Mouse (Mus musculus) neural tube, embryonic 13.5 days (tissue): ENCODE results near the gene Mgl2. TPM values are rescaled to one million over a fixed set of nuclear protein-coding genes. Genes with fewer than 3 reads are reported as not detected.
"Not testable (repeated sequence)": the region's sequence is repeated elsewhere in the genome, so short reads cannot be mapped to it uniquely, and the experiment has no call there.

Experiments used
- ATAC-seq: fragments of 200-750 bp; cut with Nextera tagmentation; 2 replicates; pipeline ENCODE4 v1.8.0; 2017; ENCODE audit warnings: low read depth, mild to moderate bottlenecking, moderate TSS enrichment, moderate library complexity
- H3K27ac ChIP-seq: fragments of 300-500 bp; sonication (generic); replicated peaks from 2 replicates; pipeline ENCODE4 v1.5.1; 2015; ENCODE audit warnings: moderate library complexity, mild to moderate bottlenecking, inconsistent platforms
- H3K27me3 ChIP-seq: fragments of 300-500 bp; sonication (generic); 2 replicates; pipeline ENCODE4 v1.6.1; 2015; ENCODE audit warnings: mild to moderate bottlenecking, inconsistent platforms
- H3K36me3 ChIP-seq: fragments of 300-500 bp; sonication (generic); 2 replicates; pipeline ENCODE4 v1.6.1; 2015; ENCODE audit warnings: mild to moderate bottlenecking, inconsistent platforms
- H3K4me1 ChIP-seq: fragments of 300-500 bp; sonication (generic); replicated peaks from 2 replicates; pipeline ENCODE4 v1.6.1; 2015; ENCODE audit warnings: inconsistent platforms
- H3K4me2 ChIP-seq: fragments of 300-500 bp; sonication (generic); 2 replicates; pipeline ENCODE4 v1.6.1; 2015; ENCODE audit warnings: inconsistent platforms, mild to moderate bottlenecking, moderate library complexity
- H3K4me3 ChIP-seq: fragments of 300-500 bp; sonication (generic); 2 replicates; pipeline ENCODE4 v1.5.1; 2015; ENCODE audit warnings: mild to moderate bottlenecking, inconsistent platforms
- H3K9ac ChIP-seq: fragments of 300-500 bp; sonication (generic); 2 replicates; pipeline ENCODE4 v1.6.1; 2015; ENCODE audit warnings: moderate library complexity, mild to moderate bottlenecking, inconsistent platforms
- H3K9me3 ChIP-seq: fragments of 300-500 bp; sonication (generic); 2 replicates; pipeline ENCODE4 v1.6.1; 2016; ENCODE audit warnings: inconsistent platforms
- WGBS: fragments of 180-500 bp; shearing (Covaris S2); methylation state at CpG from one replicate; pipeline ENCODE4 v1.1.7; 2015; 5-methylcytosine and 5-hydroxymethylcytosine counted together
- polyA plus RNA-seq: library from polyadenylated mRNA; unstranded; fragments of >200 nt; fragmentation: Nextera tagmentation; extraction: Ambion mirVana; gene quantifications from 2 replicates; pipeline ENCODE4 v1.2.1, GENCODE M21; 2015

Gene Mgl2
- polyA plus RNA-seq, 1 experiment from 2014 or later: 0.21 TPM

- 73% methylated on average over 3 of the region's 3 CpGs for WGBS
- not testable (repeated sequence) for H3K27me3 ChIP-seq, H3K27ac ChIP-seq, H3K4me1 ChIP-seq, H3K4me3 ChIP-seq, H3K36me3 ChIP-seq, H3K9ac ChIP-seq, H3K9me3 ChIP-seq, H3K4me2 ChIP-seq, ATAC-seq
Observed at GRCm38 (mm10) chr11:70135001-70135400, 4.9 kb downstream of the Mgl2 start.

GRCm38 (mm10) chr11:70135925-70136324 is 5.8 kb downstream of the Mgl2 start:
- WGBS: 89% methylated on average over 8 of the region's 8 CpGs
- not testable (repeated sequence) for H3K27ac ChIP-seq, H3K9ac ChIP-seq, H3K4me1 ChIP-seq, H3K4me3 ChIP-seq, ATAC-seq, H3K27me3 ChIP-seq, H3K4me2 ChIP-seq, H3K36me3 ChIP-seq, H3K9me3 ChIP-seq

DNA sequence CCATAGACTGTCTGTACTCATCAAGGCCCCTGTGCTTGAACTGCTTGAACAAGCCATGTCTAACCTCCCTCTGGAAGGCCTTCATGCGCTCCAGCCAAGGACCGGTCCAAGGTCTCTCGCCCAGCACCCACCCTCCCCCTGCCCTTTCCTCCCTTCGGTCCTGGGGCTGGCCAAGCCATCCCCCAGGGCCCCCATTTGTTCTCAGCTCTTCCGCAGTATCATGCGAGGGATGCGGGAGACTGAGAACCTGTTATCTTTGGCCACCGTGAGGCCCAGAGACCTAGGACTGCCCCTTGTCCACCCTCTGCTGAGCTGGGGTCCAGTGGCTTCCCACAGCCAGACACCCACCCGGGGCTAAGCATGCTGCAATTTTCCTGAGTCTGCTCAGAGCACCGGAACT is 9.0 kb downstream of the Mgl2 start:
- no peak for ATAC-seq
- H3K36me3 ChIP-seq: no peaks in the 10 kb centered on the region
- no peaks in the 10 kb centered on the region for H3K9me3 ChIP-seq
- WGBS: 88% methylated on average over 10 of the region's 10 CpGs
- no peak overlapping the region for H3K27ac ChIP-seq
- H3K9ac ChIP-seq: no peak overlapping the region
- no peak overlapping the region for H3K4me3 ChIP-seq
- no peaks in the 10 kb centered on the region for H3K4me1 ChIP-seq
- H3K4me2 ChIP-seq: no peak overlapping the region
- no peaks in the 10 kb centered on the region for H3K27me3 ChIP-seq

DNA sequence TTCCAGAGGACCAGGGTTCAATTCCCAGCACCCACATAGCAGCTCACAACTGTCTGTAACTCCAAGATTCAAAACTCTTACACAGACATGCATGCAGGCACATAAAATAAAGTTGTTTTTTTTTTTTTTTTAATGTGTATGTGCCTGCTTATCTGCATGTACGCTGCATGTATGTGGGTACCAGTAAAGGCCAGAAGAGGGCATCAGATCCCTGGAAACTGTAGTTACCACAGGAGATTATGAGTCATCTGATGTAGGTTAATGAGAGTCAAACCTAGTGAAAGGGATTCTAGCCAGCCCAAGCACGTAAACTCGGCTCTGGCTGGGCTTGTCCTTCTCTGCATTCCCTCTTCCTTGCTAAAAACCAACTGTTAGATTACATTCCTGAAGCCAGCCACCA is 20.9 kb downstream of the Mgl2 start:
- Histone ChIP-seq H3K4me2 (no peak overlapping the region), H3K27ac (no peak overlapping the region), H3K27me3 (no peaks in the 10 kb centered on the region), H3K9me3 (no peaks in the 10 kb centered on the region), H3K4me3 (no peak overlapping the region), H3K4me1 (no peaks in the 10 kb centered on the region), H3K9ac (no peak overlapping the region), H3K36me3 (no peaks in the 10 kb centered on the region)
- no peak for ATAC-seq
- 70% methylated on average over 3 of the region's 3 CpGs for WGBS

- no CpG with 5 or more reads among the region's 5 CpGs for WGBS
- H3K4me1 ChIP-seq, H3K27ac ChIP-seq, H3K9me3 ChIP-seq, H3K4me3 ChIP-seq, ATAC-seq, H3K27me3 ChIP-seq, H3K4me2 ChIP-seq, H3K36me3 ChIP-seq, H3K9ac ChIP-seq: not testable (repeated sequence)
Observed at GRCm38 (mm10) chr11:70155897-70156296, 25.8 kb downstream of the Mgl2 start, which contains the start of gene Clec10a. Gene Clec10a, plus strand, starts transcription at chr11:70156197.

GRCm38 (mm10) chr11:70162336-70162735 is 32.2 kb downstream of the Mgl2 start:
- 82% methylated on average over 3 of the region's 3 CpGs for WGBS
- ATAC-seq: no peak
- Histone ChIP-seq H3K4me1 (no peaks in the 10 kb centered on the region), H3K27me3 (no peaks in the 10 kb centered on the region), H3K4me2 (no peak overlapping the region), H3K9me3 (no peaks in the 10 kb centered on the region), H3K9ac (no peak overlapping the region), H3K27ac (no peak overlapping the region), H3K4me3 (no peak overlapping the region), H3K36me3 (no peaks in the 10 kb centered on the region)

- no peaks in the 10 kb centered on the region for H3K27me3 ChIP-seq
- no peaks in the 10 kb centered on the region for H3K9me3 ChIP-seq
- H3K9ac ChIP-seq: no peak overlapping the region
- no peaks in the 10 kb centered on the region for H3K36me3 ChIP-seq
- no peak for ATAC-seq
- H3K4me2 ChIP-seq: no peak overlapping the region
- H3K4me1 ChIP-seq: no peaks in the 10 kb centered on the region
- no peak overlapping the region for H3K27ac ChIP-seq
- 70% methylated on average over 16 of the region's 16 CpGs for WGBS
- H3K4me3 ChIP-seq: no peak overlapping the region
Observed at GRCm38 (mm10) chr11:70165972-70166921, 36.1 kb downstream of the Mgl2 start.

GRCm38 (mm10) chr11:70168136-70168535 is 38.0 kb downstream of the Mgl2 start:
- Histone ChIP-seq H3K9me3 (no peaks in the 10 kb centered on the region), H3K9ac (no peak overlapping the region), H3K4me1 (no peaks in the 10 kb centered on the region), H3K4me2 (no peak overlapping the region), H3K27ac (no peak overlapping the region), H3K4me3 (no peak overlapping the region), H3K27me3 (no peaks in the 10 kb centered on the region), H3K36me3 (no peaks in the 10 kb centered on the region)
- no peak for ATAC-seq
- WGBS: 65% methylated on average over 7 of the region's 7 CpGs

DNA sequence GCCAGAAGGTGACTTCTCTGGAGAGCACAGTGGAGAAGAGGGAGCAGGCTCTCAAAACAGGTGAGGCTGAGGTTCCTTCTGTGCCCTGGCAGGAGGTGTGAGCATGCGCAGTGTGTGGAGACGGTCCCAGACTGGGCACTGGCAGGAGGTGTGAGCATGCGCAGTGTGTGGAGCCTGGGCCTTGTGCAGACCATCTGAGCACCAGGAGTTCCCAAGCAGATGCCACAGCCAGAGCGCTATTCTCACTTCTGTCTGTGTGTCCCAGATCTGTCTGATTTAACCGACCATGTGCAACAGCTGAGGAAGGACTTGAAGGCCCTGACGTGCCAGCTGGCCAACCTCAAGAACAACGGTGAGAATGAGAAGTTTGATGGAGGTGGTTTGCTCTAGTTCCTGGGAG is 39.3 kb downstream of the Mgl2 start:
- H3K27ac ChIP-seq, H3K4me1 ChIP-seq, H3K9ac ChIP-seq, H3K4me3 ChIP-seq, H3K27me3 ChIP-seq, H3K36me3 ChIP-seq, H3K9me3 ChIP-seq, H3K4me2 ChIP-seq, ATAC-seq: not testable (repeated sequence)
- 93% methylated on average over 7 of the region's 7 CpGs for WGBS

DNA sequence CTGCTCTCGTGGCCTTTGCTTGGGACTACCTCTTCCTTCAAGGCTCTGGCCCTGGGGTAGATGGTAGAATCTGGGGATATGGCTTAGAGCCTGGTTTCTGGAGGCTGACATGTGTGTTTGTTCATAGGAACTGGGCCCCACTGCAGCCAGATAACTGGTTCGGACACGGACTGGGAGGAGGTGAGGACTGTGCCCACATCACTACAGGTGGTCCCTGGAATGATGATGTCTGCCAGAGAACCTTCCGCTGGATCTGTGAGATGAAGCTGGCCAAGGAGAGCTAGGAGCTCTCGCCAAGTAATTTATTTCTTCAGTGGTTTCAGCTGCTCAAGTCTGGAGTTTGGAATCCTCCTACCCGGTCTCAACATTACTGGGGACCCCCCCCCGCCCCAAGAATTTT is 40.2 kb downstream of the Mgl2 start:
- Histone ChIP-seq H3K9me3 (no peaks in the 10 kb centered on the region), H3K9ac (no peak overlapping the region), H3K4me1 (no peaks in the 10 kb centered on the region), H3K36me3 (no peaks in the 10 kb centered on the region), H3K4me3 (no peak overlapping the region), H3K4me2 (no peak overlapping the region), H3K27me3 (no peaks in the 10 kb centered on the region), H3K27ac (no peak overlapping the region)
- 81% methylated on average over 7 of the region's 7 CpGs for WGBS
- ATAC-seq: no peak

GRCm38 (mm10) chr11:70171181-70171580 is 41.1 kb downstream of the Mgl2 start:
- Histone ChIP-seq H3K9ac (no peak overlapping the region), H3K9me3 (no peaks in the 10 kb centered on the region), H3K4me1 (no peaks in the 10 kb centered on the region), H3K27me3 (no peaks in the 10 kb centered on the region), H3K4me3 (no peak overlapping the region), H3K4me2 (no peak overlapping the region), H3K36me3 (no peaks in the 10 kb centered on the region), H3K27ac (no peak overlapping the region)
- 82% methylated on average over 7 of the region's 7 CpGs for WGBS
- no peak for ATAC-seq

GRCm38 (mm10) chr11:70171847-70172246 is 41.7 kb downstream of the Mgl2 start:
- Histone ChIP-seq H3K4me2 (no peak overlapping the region), H3K4me1 (no peaks in the 10 kb centered on the region), H3K27me3 (no peaks in the 10 kb centered on the region), H3K27ac (no peak overlapping the region), H3K4me3 (no peak overlapping the region), H3K9ac (no peak overlapping the region), H3K36me3 (no peaks in the 10 kb centered on the region), H3K9me3 (no peaks in the 10 kb centered on the region)
- 42% methylated on average over 3 of the region's 3 CpGs for WGBS
- ATAC-seq: no peak

DNA sequence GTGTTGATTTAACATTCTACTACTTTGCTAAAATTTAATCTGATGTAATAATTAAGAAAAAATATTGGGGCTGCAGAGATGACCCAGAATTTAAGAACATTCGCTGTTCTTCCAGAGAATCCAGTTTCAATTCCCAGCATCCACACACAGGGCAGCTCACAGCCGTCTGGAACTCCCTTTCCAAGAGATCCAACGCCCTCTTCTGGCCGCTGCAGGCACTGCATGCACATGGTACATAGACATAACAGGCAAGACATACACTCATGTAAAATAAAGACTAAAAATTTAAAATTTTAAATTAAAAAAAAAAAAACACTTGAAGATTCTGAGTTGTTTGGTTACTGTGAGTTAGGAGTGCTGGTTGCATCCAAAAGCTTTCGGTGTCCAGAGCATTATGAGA is 42.2 kb downstream of the Mgl2 start:
- ATAC-seq: no peak

More for the DNA sequence above, 42.2 kb downstream of the Mgl2 start:
- H3K4me3 ChIP-seq: no peak overlapping the region
- no peaks in the 10 kb centered on the region for H3K9me3 ChIP-seq
- no peak overlapping the region for H3K4me2 ChIP-seq
- no peaks in the 10 kb centered on the region for H3K36me3 ChIP-seq
- H3K4me1 ChIP-seq: no peaks in the 10 kb centered on the region
- H3K27ac ChIP-seq: no peak overlapping the region
- H3K9ac ChIP-seq: no peak overlapping the region
- 57% methylated on average over 5 of the region's 5 CpGs for WGBS
- H3K27me3 ChIP-seq: no peaks in the 10 kb centered on the region
